Mouse (Mus musculus) midbrain, embryonic 13.5 days (tissue): ENCODE results near the gene Lrrk1. TPM values are rescaled to one million over a fixed set of nuclear protein-coding genes. Genes with fewer than 3 reads are reported as not detected.

Experiments used
- ATAC-seq: fragments of 200-750 bp; cut with Nextera tagmentation; 2 replicates; pipeline ENCODE4 v1.8.0; 2017; ENCODE audit warnings: mild to moderate bottlenecking, moderate TSS enrichment, moderate library complexity
- H3K27ac ChIP-seq: fragments of 300-500 bp; sonication (generic); 2 replicates; pipeline ENCODE4 v1.5.1; 2015; ENCODE audit warnings: inconsistent platforms, mild to moderate bottlenecking, moderate library complexity
- H3K27me3 ChIP-seq: fragments of 300-500 bp; sonication (generic); 2 replicates; pipeline ENCODE4 v1.6.1; 2015; ENCODE audit warnings: mild to moderate bottlenecking, inconsistent platforms
- H3K36me3 ChIP-seq: fragments of 300-500 bp; sonication (generic); 2 replicates; pipeline ENCODE4 v1.6.1; 2015; ENCODE audit warnings: mild to moderate bottlenecking, inconsistent platforms
- H3K4me1 ChIP-seq: fragments of 300-500 bp; sonication (generic); replicated peaks from 2 replicates; pipeline ENCODE4 v1.6.1; 2015; ENCODE audit warnings: inconsistent platforms
- H3K4me2 ChIP-seq: fragments of 300-500 bp; sonication (generic); replicated peaks from 2 replicates; pipeline ENCODE4 v1.6.1; 2015; ENCODE audit warnings: moderate library complexity, mild to moderate bottlenecking, inconsistent platforms
- H3K4me3 ChIP-seq: fragments of 300-500 bp; sonication (generic); replicated peaks from 2 replicates; pipeline ENCODE4 v1.5.1; 2015; ENCODE audit warnings: mild to moderate bottlenecking, inconsistent platforms
- H3K9ac ChIP-seq: fragments of 300-500 bp; sonication (generic); replicated peaks from 2 replicates; pipeline ENCODE4 v1.6.1; 2015; ENCODE audit warnings: mild to moderate bottlenecking, inconsistent platforms
- H3K9me3 ChIP-seq: fragments of 300-500 bp; sonication (generic); 2 replicates; pipeline ENCODE4 v1.6.1; 2016; ENCODE audit warnings: mild to moderate bottlenecking, inconsistent platforms
- WGBS: fragments of 180-500 bp; shearing (Covaris S2); methylation state at CpG from one replicate; pipeline ENCODE4 v1.1.7; 2015; 5-methylcytosine and 5-hydroxymethylcytosine counted together
- polyA plus RNA-seq: library from polyadenylated mRNA; unstranded; fragments of >200 nt; fragmentation: Nextera tagmentation; extraction: Ambion mirVana; gene quantifications from 2 replicates; pipeline ENCODE4 v1.2.1, GENCODE M21; 2015

The Lrrk1 gene
- polyA plus RNA-seq, 1 experiment from 2014 or later, result 2.9 TPM

- H3K27me3 ChIP-seq, result no peaks in the 10 kb centered on the region
- H3K4me1 ChIP-seq, result no peaks in the 10 kb centered on the region
- H3K9ac ChIP-seq, result no peak overlapping the region
- H3K27ac ChIP-seq, result no peak overlapping the region
- H3K4me3 ChIP-seq, result no peak overlapping the region
- no peak overlapping the region for H3K4me2 ChIP-seq
- no peak for ATAC-seq
- no peaks in the 10 kb centered on the region for H3K9me3 ChIP-seq
- no peaks in the 10 kb centered on the region for H3K36me3 ChIP-seq
- WGBS, result 88% methylated on average over 9 of the region's 9 CpGs
Measured at GRCm38 (mm10) chr7:66330610-66331009, 57.5 kb downstream of the Lrrk1 start.

- no peak overlapping the region for H3K4me2 ChIP-seq
- 49% methylated on average over 2 of the region's 2 CpGs for WGBS
- no peak for ATAC-seq
- no peaks in the 10 kb centered on the region for H3K9me3 ChIP-seq
- no peaks in the 10 kb centered on the region for H3K36me3 ChIP-seq
- H3K4me3 ChIP-seq, result no peak overlapping the region
- no peaks in the 10 kb centered on the region for H3K4me1 ChIP-seq
- no peak overlapping the region for H3K9ac ChIP-seq
- no peaks in the 10 kb centered on the region for H3K27me3 ChIP-seq
- H3K27ac ChIP-seq, result no peak overlapping the region
Measured at GRCm38 (mm10) chr7:66327516-66327915, 60.6 kb downstream of the Lrrk1 start.

GRCm38 (mm10) chr7:66325419-66326053 lies 62.6 kb downstream of the Lrrk1 start:
- Histone ChIP-seq H3K9me3 (no peaks in the 10 kb centered on the region), H3K27me3 (no peaks in the 10 kb centered on the region), H3K4me1 (0 out of 2 replicates have a peak, but pooled peaks cover 3% of the 10 kb centered on the region), H3K27ac (no peak overlapping the region), H3K9ac (no peak overlapping the region), H3K4me3 (no peak overlapping the region), H3K4me2 (no peak overlapping the region), H3K36me3 (no peaks in the 10 kb centered on the region)
- ATAC-seq, result no peak
- 77% methylated on average over 3 of the region's 3 CpGs for WGBS

- no peak overlapping the region for H3K9ac ChIP-seq
- H3K9me3 ChIP-seq, result no peaks in the 10 kb centered on the region
- 0 out of 2 replicates have a peak, but pooled peaks cover 3% of the 10 kb centered on the region for H3K4me1 ChIP-seq
- no peaks in the 10 kb centered on the region for H3K36me3 ChIP-seq
- WGBS, result 83% methylated on average over 9 of the region's 9 CpGs
- H3K27ac ChIP-seq, result no peak overlapping the region
- no peaks in the 10 kb centered on the region for H3K27me3 ChIP-seq
- H3K4me2 ChIP-seq, result no peak overlapping the region
- H3K4me3 ChIP-seq, result no peak overlapping the region
- no peak for ATAC-seq
Measured at GRCm38 (mm10) chr7:66323252-66324015, 64.7 kb downstream of the Lrrk1 start.

GRCm38 (mm10) chr7:66320996-66321395 lies 67.2 kb downstream of the Lrrk1 start:
- Histone ChIP-seq H3K9ac (no peak overlapping the region), H3K4me3 (no peak overlapping the region), H3K36me3 (no peaks in the 10 kb centered on the region), H3K4me2 (no peak overlapping the region), H3K27ac (no peak overlapping the region), H3K4me1 (0 out of 2 replicates have a peak, but pooled peaks cover 3% of the 10 kb centered on the region), H3K27me3 (no peaks in the 10 kb centered on the region), H3K9me3 (no peaks in the 10 kb centered on the region)
- no peak for ATAC-seq
- 56% methylated on average over 5 of the region's 5 CpGs for WGBS

GRCm38 (mm10) chr7:66318147-66318546 lies 70.0 kb downstream of the Lrrk1 start:
- Histone ChIP-seq H3K4me2 (no peak overlapping the region), H3K4me3 (no peak overlapping the region), H3K9ac (no peak overlapping the region), H3K36me3 (no peaks in the 10 kb centered on the region), H3K27me3 (no peaks in the 10 kb centered on the region), H3K4me1 (0 out of 2 replicates have a peak, but pooled peaks cover 3% of the 10 kb centered on the region), H3K27ac (no peak overlapping the region), H3K9me3 (no peaks in the 10 kb centered on the region)
- no peak for ATAC-seq
- 91% methylated on average over 6 of the region's 6 CpGs for WGBS

- H3K36me3 ChIP-seq, result no peaks in the 10 kb centered on the region
Measured at GRCm38 (mm10) chr7:66310670-66311656, 77.2 kb downstream of the Lrrk1 start.

GRCm38 (mm10) chr7:66309950-66310669 lies 78.0 kb downstream of the Lrrk1 start:
- ATAC-seq, result no peak
- H3K9ac ChIP-seq, result no peak overlapping the region
- H3K27ac ChIP-seq, result no peak overlapping the region
- no peaks in the 10 kb centered on the region for H3K27me3 ChIP-seq
- H3K4me1 ChIP-seq, result no peaks in the 10 kb centered on the region
- no peaks in the 10 kb centered on the region for H3K9me3 ChIP-seq
- H3K36me3 ChIP-seq, result no peaks in the 10 kb centered on the region
- no peak overlapping the region for H3K4me2 ChIP-seq
- H3K4me3 ChIP-seq, result no peak overlapping the region
- WGBS, result 44% methylated on average over 7 of the region's 7 CpGs

More at GRCm38 (mm10) chr7:66310670-66311656, 77.2 kb downstream of the Lrrk1 start:
- no peaks in the 10 kb centered on the region for H3K9me3 ChIP-seq
- H3K4me1 ChIP-seq, result no peaks in the 10 kb centered on the region
- WGBS, result 86% methylated on average over 26 of the region's 26 CpGs
- H3K27me3 ChIP-seq, result no peaks in the 10 kb centered on the region
- no peak for ATAC-seq
- H3K9ac ChIP-seq, result no peak overlapping the region
- no peak overlapping the region for H3K4me2 ChIP-seq
- no peak overlapping the region for H3K27ac ChIP-seq
- no peak overlapping the region for H3K4me3 ChIP-seq

- ATAC-seq, result no peak
- WGBS, result 70% methylated on average over 5 of the region's 5 CpGs
- no peak overlapping the region for H3K4me3 ChIP-seq
- H3K4me2 ChIP-seq, result no peak overlapping the region
- H3K9me3 ChIP-seq, result no peaks in the 10 kb centered on the region
- no peak overlapping the region for H3K9ac ChIP-seq
- H3K27me3 ChIP-seq, result no peaks in the 10 kb centered on the region
- no peaks in the 10 kb centered on the region for H3K36me3 ChIP-seq
- no peaks in the 10 kb centered on the region for H3K4me1 ChIP-seq
- no peak overlapping the region for H3K27ac ChIP-seq
Measured at GRCm38 (mm10) chr7:66309240-66309949, 78.8 kb downstream of the Lrrk1 start.

- H3K4me3 ChIP-seq, result no peak overlapping the region
- H3K9ac ChIP-seq, result no peak overlapping the region
- no peaks in the 10 kb centered on the region for H3K36me3 ChIP-seq
- no peaks in the 10 kb centered on the region for H3K27me3 ChIP-seq
- H3K4me2 ChIP-seq, result no peak overlapping the region
- 77% methylated on average over 13 of the region's 13 CpGs for WGBS
- H3K4me1 ChIP-seq, result no peaks in the 10 kb centered on the region
- H3K9me3 ChIP-seq, result no peaks in the 10 kb centered on the region
- H3K27ac ChIP-seq, result no peak overlapping the region
- ATAC-seq, result no peak
Measured at GRCm38 (mm10) chr7:66308581-66309239, 79.4 kb downstream of the Lrrk1 start.
